Mouse (Mus musculus) kidney, embryonic 14.5 days (tissue): ENCODE results near the gene Inmt. TPM values are rescaled to one million over a fixed set of nuclear protein-coding genes. Genes with fewer than 3 reads are reported as not detected.

Experiments
- ATAC-seq: fragments of 200-750 bp; cut with Nextera tagmentation; 2 replicates; pipeline ENCODE4 v1.8.0; 2017; ENCODE audit warnings: moderate number of reproducible peaks, mild to moderate bottlenecking, moderate TSS enrichment, moderate library complexity; ENCODE audit not compliant: low FRiP score, low TSS enrichment
- H3K27ac ChIP-seq: fragments of 300-500 bp; sonication (generic); 2 replicates; pipeline ENCODE4 v1.5.1; 2014; ENCODE audit warnings: low read depth, mild to moderate bottlenecking, low read length, moderate library complexity, mixed read lengths
- H3K27me3 ChIP-seq: fragments of 300-500 bp; sonication (generic); 2 replicates; pipeline ENCODE4 v1.6.1; 2014; ENCODE audit warnings: mild to moderate bottlenecking, low read length; ENCODE audit not compliant: control insufficient read depth, insufficient read depth
- H3K36me3 ChIP-seq: fragments of 300-500 bp; sonication (generic); 2 replicates; pipeline ENCODE4 v1.6.1; 2014; ENCODE audit warnings: low read length, mixed read lengths; ENCODE audit not compliant: control insufficient read depth, insufficient read depth
- H3K4me1 ChIP-seq: fragments of 300-500 bp; sonication (generic); 2 replicates; pipeline ENCODE4 v1.6.1; 2014; ENCODE audit warnings: low read length, mixed read lengths; ENCODE audit not compliant: control insufficient read depth, insufficient read depth
- H3K4me2 ChIP-seq: fragments of 300-500 bp; sonication (generic); replicated peaks from 2 replicates; pipeline ENCODE4 v1.6.1; 2014; ENCODE audit warnings: low read depth, mild to moderate bottlenecking, low read length
- H3K4me3 ChIP-seq: fragments of 300-500 bp; sonication (generic); 2 replicates; pipeline ENCODE4 v1.5.1; 2014; ENCODE audit warnings: mild to moderate bottlenecking, low read length
- H3K9ac ChIP-seq: fragments of 300-500 bp; sonication (generic); 2 replicates; pipeline ENCODE4 v1.6.1; 2014; ENCODE audit warnings: low read depth, mild to moderate bottlenecking, low read length, moderate library complexity
- H3K9me3 ChIP-seq: fragments of 300-500 bp; sonication (generic); 2 replicates; pipeline ENCODE4 v1.6.1; 2016; ENCODE audit warnings: low read length; ENCODE audit not compliant: control insufficient read depth
- WGBS: fragments of 180-500 bp; shearing (Covaris S2); extraction: QIAGEN DNeasy Blood & Tissue Kit; methylation state at CpG from one replicate; pipeline ENCODE4 v1.1.7; 2014; 5-methylcytosine and 5-hydroxymethylcytosine counted together
- polyA plus RNA-seq: library from polyadenylated mRNA; unstranded; fragments of >200 nt; fragmentation: Nextera tagmentation; extraction: Ambion mirVana; gene quantifications from 2 replicates; pipeline ENCODE4 v1.2.1, GENCODE M21; 2014

Gene Inmt
- polyA plus RNA-seq: 3.6 and 4.0 TPM in 2 replicates

- Histone ChIP-seq H3K4me3 (no peak within 1 kb of the TSS), H3K4me2 (no peak within 1 kb of the TSS), H3K4me1 (0 out of 2 replicates have a peak, but pooled peaks cover 6% of the 10 kb centered on the region), H3K9me3 (no peaks in the 10 kb centered on the region), H3K36me3 (no peaks in the 10 kb centered on the region), H3K9ac (no peak within 1 kb of the TSS), H3K27ac (no peak within 1 kb of the TSS), H3K27me3 (no peaks in the 10 kb centered on the region)
- 38% methylated on average over 1 of the region's 1 CpGs for WGBS
- 0 out of 2 replicates have a peak, but pooled peaks have one; percentile 26 for ATAC-seq
These were observed at the start of gene Inmt for GRCm38 (mm10) chr6:55174741-55175181. TSS of gene Inmt (minus strand) at chr6:55175043.

- Histone ChIP-seq H3K4me3 (no peak overlapping the region), H3K36me3 (peaks cover 20% of the 10 kb centered on the region; the same call in 1 of the 2 replicates), H3K9ac (no peak overlapping the region), H3K27ac (no peak overlapping the region), H3K4me2 (no peak overlapping the region), H3K9me3 (no peaks in the 10 kb centered on the region), H3K4me1 (no peaks in the 10 kb centered on the region), H3K27me3 (no peaks in the 10 kb centered on the region)
- no peak for ATAC-seq
- WGBS: 91% methylated on average over 8 of the region's 8 CpGs
These were observed 49.1 kb upstream of the Inmt start for GRCm38 (mm10) chr6:55223986-55224385.

- Histone ChIP-seq H3K27ac (no peak overlapping the region), H3K4me2 (no peak overlapping the region), H3K4me3 (no peak overlapping the region), H3K9ac (no peak overlapping the region), H3K36me3 (peaks cover 23% of the 10 kb centered on the region; the same call in 1 of the 2 replicates), H3K27me3 (no peaks in the 10 kb centered on the region), H3K4me1 (no peaks in the 10 kb centered on the region), H3K9me3 (no peaks in the 10 kb centered on the region)
- WGBS: 92% methylated on average over 9 of the region's 9 CpGs
- ATAC-seq: no peak
These were observed 43.4 kb upstream of the Inmt start for GRCm38 (mm10) chr6:55218232-55218631.

- ATAC-seq: no peak
- Histone ChIP-seq H3K4me3 (no peak overlapping the region), H3K27me3 (no peaks in the 10 kb centered on the region), H3K27ac (no peak overlapping the region), H3K4me2 (no peak overlapping the region), H3K36me3 (peaks cover 21% of the 10 kb centered on the region; the same call in 1 of the 2 replicates), H3K4me1 (no peaks in the 10 kb centered on the region), H3K9ac (no peak overlapping the region), H3K9me3 (no peaks in the 10 kb centered on the region)
- WGBS: 81% methylated on average over 3 of the region's 3 CpGs
These were observed 39.7 kb upstream of the Inmt start for GRCm38 (mm10) chr6:55214541-55214940.

- H3K4me3 ChIP-seq: no peak overlapping the region
- no peak overlapping the region for H3K27ac ChIP-seq
- no peak overlapping the region for H3K9ac ChIP-seq
- 56% methylated on average over 15 of the region's 15 CpGs for WGBS
- no peaks in the 10 kb centered on the region for H3K27me3 ChIP-seq
- no peak overlapping the region for H3K4me2 ChIP-seq
- H3K9me3 ChIP-seq: no peaks in the 10 kb centered on the region
- ATAC-seq: no peak
- H3K36me3 ChIP-seq: peaks cover 8% of the 10 kb centered on the region; the same call in 1 of the 2 replicates
- H3K4me1 ChIP-seq: no peaks in the 10 kb centered on the region
These were observed 35.9 kb upstream of the Inmt start for GRCm38 (mm10) chr6:55210423-55211365.

- no peak for ATAC-seq
- H3K4me2 ChIP-seq: no peak overlapping the region
- H3K9me3 ChIP-seq: no peaks in the 10 kb centered on the region
- no peak overlapping the region for H3K27ac ChIP-seq
- no peak overlapping the region for H3K9ac ChIP-seq
- H3K36me3 ChIP-seq: peaks cover 4% of the 10 kb centered on the region; the same call in 1 of the 2 replicates
- no peaks in the 10 kb centered on the region; the same call in 1 of the 2 replicates for H3K4me1 ChIP-seq
- H3K27me3 ChIP-seq: no peaks in the 10 kb centered on the region
- H3K4me3 ChIP-seq: no peak overlapping the region
- 86% methylated on average over 8 of the region's 8 CpGs for WGBS
These were observed 32.9 kb upstream of the Inmt start for GRCm38 (mm10) chr6:55207786-55208185.

GRCm38 (mm10) chr6:55203931-55204330, 29.1 kb upstream of the Inmt start:
- H3K9ac ChIP-seq: peak overlapping the region; percentile 63; the same call in 1 of the 2 replicates
- H3K4me1 ChIP-seq: no peaks in the 10 kb centered on the region; the same call in 1 of the 2 replicates
- no peaks in the 10 kb centered on the region for H3K36me3 ChIP-seq
- WGBS: 74% methylated on average over 3 of the region's 3 CpGs
- no peaks in the 10 kb centered on the region for H3K9me3 ChIP-seq
- H3K4me2 ChIP-seq: peak overlapping the region; percentile 61
- peak overlapping the region; percentile 53; the same call in 1 of the 2 replicates for H3K27ac ChIP-seq
- H3K27me3 ChIP-seq: no peaks in the 10 kb centered on the region
- peak overlapping the region; percentile 58 for H3K4me3 ChIP-seq
- ATAC-seq: peak; percentile 32; the same call in 1 of the 2 replicates

- Histone ChIP-seq H3K27me3 (no peaks in the 10 kb centered on the region), H3K4me2 (peak within 1 kb of the TSS; percentile 61), H3K36me3 (no peaks in the 10 kb centered on the region), H3K27ac (peak within 1 kb of the TSS; percentile 53; the same call in 1 of the 2 replicates), H3K4me1 (no peaks in the 10 kb centered on the region; the same call in 1 of the 2 replicates), H3K4me3 (peak within 1 kb of the TSS; percentile 58), H3K9ac (peak within 1 kb of the TSS; percentile 63), H3K9me3 (no peaks in the 10 kb centered on the region)
- ATAC-seq: peak; percentile 96
- 3% methylated on average over 32 of the region's 33 CpGs for WGBS
These were observed 28.4 kb upstream of the Inmt start, which contains the start of gene Mindy4 for GRCm38 (mm10) chr6:55202913-55203910. TSS of gene Mindy4 (plus strand) at chr6:55203383.
